Mouse (Mus musculus) lung, postnatal 25 days (tissue): Measurements from ENCODE around the gene Tgfbr3l.
"Not testable (repeated sequence)": the region's sequence is repeated elsewhere in the genome, so short reads cannot be mapped to it uniquely, and the experiment has no call there.

ENCODE experiments used
- DNase-seq: peaks from one replicate; pipeline ENCODE4 v3.0.0; 2022; ENCODE audit warnings: low spot score

Gene Tgfbr3l

DNA sequence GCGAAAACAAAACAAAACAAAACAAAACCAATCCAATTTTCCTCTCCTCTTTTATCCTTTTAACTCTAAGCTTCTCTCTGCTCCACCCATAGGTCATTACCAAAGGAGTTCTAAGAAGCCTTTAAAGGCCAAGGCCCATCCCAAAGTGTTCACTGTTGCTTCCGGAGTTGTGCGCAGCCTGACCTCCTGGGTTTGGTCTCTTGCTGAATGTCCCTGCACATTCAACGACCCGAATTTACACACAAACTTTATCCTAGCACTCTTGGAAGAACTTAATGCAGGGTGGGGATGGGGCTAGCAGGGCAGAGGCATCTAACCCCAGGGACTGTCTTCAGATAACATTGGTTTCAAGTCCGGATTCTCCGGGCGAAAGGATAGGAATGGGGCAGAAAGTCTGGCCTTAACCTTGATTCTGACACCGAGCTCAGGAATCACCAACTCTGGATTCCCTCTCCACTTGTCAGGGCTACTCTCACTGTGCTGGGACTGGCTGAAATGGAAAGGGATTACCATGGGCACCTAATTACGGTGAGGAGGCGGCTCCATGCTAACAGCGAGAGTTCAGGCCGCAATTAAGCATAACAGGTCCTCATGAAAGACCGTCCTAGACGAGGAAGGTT is 10.1 kb upstream of the Tgfbr3l start:
- DNase-seq: no peak

DNA sequence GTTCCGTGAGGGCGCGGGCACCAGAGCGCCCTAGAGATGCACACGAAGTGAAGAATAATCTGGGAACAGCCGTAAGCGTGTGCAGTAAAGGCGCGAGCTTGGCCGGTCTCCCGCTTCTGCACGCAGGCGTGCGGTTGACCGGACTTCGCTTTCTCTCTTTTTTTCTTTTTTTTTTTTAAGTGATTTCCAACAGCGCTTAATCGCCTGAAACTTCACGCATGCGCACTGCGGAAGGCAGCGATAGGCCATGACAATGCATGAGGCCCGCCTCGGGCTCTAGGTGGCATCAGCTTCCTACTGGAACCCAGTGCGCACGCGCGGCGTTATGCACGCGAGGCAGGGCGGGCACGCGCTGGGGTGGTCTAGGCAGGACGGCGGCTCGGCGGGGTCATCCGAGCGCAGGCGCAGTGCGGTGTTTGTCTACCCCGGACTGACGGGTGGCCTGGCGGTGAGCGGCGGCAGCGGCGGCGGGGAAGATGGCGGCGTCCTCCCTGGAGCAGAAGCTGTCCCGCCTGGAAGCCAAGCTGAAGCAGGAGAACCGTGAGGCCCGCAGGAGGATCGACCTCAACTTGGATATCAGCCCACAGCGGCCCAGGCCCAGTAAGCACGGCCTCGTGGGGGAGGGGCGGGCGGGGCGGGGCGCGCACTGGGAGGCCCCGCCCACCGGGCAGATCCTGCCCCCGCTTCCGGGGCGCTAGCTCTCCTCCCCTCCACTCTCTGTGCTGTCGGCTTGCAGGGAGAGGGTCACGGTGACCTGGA is 9.4 kb upstream of the Tgfbr3l start, which contains the start of the genes Map2k7 and Gm49320:
TSS of gene Map2k7 (plus strand) at position 307 of the 759 bp plus-strand sequence.
TSS of gene Gm49320 (plus strand) at position 432 of the 759 bp plus-strand sequence.
- DNase-seq: peak; percentile 100

DNA sequence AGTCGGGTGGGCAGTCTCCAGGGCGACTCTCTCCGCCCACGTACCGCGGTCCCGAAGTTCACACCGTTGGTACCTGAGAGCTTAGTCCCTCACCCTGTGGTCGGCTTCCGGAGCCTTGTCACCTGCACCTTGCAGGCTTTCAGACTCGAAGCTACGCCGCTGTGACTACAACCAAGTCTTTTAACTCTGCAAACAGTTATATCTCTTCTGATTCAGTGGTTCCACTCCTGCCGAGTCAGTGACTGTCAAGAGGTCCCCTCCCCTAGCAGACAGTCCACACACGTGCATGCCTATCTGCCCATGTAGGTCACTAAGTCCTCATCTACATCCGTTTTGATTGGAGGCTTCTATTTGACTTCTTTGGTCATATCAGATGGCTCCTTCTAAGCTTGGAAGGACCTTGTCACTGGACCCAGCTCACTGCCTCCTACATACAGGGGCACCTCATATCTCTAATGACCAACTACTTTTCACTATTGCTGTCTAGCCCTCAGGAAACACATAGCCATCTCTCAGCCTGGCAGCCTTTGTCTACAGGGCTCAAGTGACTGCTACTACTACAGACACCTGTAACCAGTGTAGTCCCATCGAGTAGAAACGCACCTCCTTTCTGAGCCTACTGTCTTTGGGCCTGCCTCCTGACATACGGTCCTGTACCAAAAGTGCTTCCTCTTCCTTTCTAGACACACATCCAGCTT is 8.7 kb upstream of the Tgfbr3l start:
- DNase-seq: no peak

- no peak for DNase-seq
These were observed 3.0 kb upstream of the Tgfbr3l start for GRCm38 (mm10) chr8:4245061-4245460.

DNA sequence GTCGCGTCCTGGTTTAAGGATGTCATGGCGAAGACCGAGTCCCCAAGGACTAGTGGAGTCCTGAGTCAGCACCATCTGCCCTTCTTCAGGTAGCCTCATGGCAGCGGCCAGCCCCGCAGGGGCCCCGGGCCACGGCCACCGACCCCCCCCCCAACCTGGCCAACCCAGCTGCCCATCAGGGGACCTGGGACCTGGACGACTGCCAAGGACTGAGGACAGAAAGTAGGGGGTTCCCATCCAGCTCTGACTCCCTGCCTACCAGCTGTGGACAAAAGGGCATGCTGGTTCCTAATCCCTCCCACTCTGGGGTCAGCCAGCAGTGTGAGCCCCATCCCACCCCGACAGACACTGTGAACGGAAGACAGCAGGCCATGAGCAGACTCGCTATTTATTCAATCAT is 2.3 kb upstream of the Tgfbr3l start:
- no peak for DNase-seq

DNA sequence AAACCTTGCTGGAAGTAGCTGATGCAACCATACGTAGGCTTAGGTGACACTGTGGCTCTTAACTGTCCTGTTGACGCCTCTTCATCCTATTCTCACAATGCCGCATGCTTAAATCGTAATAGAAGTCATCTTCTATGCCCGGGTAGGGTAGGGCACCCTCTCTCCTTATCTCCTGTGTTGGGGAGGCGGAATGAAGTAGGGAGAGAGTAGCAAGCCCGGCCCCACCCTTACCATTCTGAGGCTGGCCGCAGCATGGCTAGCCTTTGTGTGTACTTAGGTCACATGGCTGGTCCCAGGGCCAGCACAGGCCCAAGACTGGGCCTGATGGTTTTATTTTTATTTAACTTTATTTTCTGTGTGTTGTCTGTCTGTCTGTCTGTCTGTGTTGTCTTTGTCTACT is 773 bp upstream of the Tgfbr3l start:
- DNase-seq: no peak

- DNase-seq: no peak
These were observed 1.2 kb downstream of the Tgfbr3l start for GRCm38 (mm10) chr8:4249213-4249612.

- DNase-seq: peak; percentile 80
These were observed 2.4 kb downstream of the Tgfbr3l start for GRCm38 (mm10) chr8:4250306-4250970.

DNA sequence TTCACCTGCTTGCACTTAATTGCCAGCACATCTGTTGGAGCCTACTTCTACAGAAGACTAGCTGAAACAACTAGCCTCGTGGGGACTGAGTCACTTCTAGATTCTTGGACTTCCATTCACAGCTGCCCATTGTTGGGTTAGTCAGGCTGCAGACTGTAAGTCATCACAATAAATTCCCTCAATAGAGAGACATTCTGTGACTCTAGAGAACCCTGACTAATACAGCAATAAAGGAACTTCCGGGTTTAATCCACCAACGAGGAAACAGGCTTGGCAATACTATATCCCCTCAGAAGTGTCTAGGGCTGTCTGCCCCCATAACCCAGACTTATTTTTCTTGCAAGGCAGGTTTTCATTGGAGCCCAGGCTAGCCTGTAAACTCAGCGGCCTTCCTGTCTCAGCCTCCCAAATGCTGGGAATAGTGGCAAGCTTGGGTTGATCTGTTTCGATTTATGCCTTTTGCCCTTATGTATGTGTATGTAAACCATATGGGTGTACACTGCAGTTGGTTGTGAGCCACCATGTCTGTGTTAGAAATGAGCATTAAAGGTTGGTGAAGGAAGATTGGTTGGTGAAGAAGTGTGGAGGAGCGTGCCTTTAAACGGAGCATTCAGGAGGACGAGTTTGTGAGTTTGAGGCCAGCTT is 4.2 kb downstream of the Tgfbr3l start:
- DNase-seq: no peak

DNA sequence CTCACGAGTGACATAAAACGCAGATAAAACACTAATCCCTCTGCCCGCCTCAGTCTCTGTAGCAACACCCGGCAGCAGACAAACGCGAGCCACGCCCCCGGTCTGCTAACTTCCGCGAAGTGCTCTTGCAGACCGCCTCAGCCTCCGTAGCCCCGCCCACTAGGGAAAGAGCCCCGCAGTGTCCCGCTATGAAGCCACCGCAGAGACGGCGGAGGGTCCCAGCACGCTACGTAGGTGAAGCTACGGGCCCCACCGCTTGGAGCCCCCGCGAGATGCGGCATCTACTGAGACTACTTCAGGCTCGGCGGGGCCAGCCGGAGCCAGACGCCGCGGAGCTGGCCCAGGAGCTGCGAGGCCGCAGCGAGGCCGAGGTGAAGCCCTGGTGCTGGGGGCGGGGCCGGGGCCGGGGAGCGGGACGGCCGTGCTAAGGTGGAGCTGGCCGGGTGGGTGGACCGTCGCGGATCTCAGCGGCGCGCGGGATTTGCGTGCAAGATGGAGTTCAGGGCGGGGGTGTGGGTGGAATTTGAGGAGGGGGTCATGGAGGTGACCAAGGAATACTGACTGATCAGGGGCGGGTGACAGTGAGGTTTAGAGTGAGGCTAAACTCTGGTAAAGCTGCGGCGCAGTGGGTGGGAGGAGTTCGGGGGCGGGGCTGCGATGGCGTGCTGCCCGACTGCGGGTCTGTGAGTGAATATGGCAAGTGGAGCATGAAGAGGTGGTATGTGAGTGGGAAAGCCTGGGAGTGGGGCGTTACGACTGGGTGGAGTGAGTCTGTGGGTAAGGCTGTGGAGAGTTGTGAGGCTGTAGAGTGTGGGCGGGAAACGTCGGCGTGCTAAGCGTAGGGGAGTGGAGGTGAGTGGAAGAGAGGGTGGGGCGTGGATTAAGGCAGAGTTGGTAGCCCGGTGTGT is 5.2 kb downstream of the Tgfbr3l start, which contains the start of gene Snapc2:
TSS of gene Snapc2 (plus strand) at position 147 of the 908 bp plus-strand sequence.
- DNase-seq: peak; percentile 96

DNA sequence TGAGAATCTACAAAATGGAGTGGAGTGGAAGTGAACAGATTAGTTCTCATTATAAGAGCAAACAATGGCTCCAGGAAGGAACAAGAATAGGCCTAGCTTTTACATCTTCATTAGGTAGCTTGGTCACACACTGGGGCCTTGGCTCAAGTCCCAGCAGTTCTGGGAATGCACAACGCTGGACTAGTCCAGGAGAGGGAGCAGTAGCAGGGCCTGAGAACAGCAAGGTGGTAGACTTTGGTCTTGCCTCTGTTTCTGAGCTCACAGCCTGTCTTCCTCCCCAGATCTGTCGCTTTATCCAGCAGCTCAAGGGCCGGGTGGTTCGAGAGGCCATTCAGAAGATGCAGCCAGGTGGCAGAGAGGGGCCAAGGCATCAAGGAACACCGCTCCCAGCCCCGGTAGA is 6.0 kb downstream of the Tgfbr3l start:
- no peak for DNase-seq

- not testable (repeated sequence) for DNase-seq
These were observed 7.5 kb downstream of the Tgfbr3l start for GRCm38 (mm10) chr8:4255471-4255870.

DNA sequence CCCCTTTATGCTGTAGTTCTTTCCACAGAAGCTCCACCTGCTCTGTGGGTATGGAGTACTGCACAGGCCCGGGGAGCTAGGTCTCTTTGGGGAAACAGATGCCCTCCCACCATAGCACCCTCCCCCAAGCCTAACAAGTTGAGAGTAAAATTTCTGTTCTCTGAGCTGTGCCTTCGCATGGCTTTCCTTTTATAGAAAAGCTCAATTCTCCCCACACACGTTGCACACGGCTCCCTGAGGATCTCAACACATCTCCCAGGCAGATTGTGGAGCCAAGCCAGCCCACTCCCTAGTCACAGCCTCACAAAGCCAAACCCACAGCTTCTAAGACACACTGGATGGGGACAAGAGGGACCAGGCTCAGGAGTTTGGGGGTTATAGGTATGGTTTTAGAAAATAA is 8.9 kb downstream of the Tgfbr3l start:
- DNase-seq: no peak

- no peak for DNase-seq
These were observed 9.3 kb downstream of the Tgfbr3l start for GRCm38 (mm10) chr8:4257350-4257749.

DNA sequence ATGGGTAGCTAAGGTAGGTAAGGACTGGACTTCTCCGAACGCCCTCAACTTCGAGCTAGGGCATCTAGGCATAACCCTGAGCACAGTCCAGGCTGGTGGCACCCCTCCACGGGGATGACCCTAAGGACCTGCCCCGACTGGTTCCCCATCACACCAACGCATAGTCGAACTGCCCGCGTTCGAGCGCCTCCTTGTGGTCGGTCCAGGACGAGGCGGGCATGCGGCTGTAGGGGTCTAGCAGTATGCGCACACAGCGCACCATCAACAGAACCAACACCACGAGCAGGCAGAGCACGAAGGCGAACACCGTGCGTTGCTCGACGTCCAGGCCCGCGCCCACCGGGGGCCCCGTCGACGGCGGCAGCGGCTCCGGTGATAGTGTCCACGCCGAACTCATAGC is 10.2 kb downstream of the Tgfbr3l start:
- peak; percentile 69 for DNase-seq

DNA sequence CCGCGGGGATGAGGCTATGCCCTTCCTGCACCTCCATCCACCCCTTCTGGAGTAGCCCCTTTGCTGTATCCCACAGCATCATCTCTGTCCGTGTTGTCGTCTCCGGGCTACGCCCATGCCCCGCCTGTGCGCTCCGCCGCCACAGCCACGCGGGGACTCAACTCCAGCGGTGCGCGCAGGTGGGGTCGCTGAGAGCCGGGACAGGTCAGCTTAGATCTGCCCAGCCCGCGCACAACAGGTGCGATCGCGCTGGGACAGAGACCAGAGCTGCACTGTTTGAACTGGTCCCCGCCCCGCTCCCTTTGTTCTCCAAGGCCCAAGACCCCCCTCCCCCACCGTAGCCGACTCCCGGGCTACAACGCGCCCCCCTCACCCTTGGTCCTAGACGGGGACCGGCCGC is 10.7 kb downstream of the Tgfbr3l start:
- DNase-seq: no peak

- DNase-seq: peak; percentile 96
These were observed 11.3 kb downstream of the Tgfbr3l start, which contains the start of gene Ctxn1 for GRCm38 (mm10) chr8:4259125-4259804. Ctxn1 (minus strand) TSS chr8:4259274.

GRCm38 (mm10) chr8:4259805-4260170 is 11.8 kb downstream of the Tgfbr3l start:
- DNase-seq: no peak

DNA sequence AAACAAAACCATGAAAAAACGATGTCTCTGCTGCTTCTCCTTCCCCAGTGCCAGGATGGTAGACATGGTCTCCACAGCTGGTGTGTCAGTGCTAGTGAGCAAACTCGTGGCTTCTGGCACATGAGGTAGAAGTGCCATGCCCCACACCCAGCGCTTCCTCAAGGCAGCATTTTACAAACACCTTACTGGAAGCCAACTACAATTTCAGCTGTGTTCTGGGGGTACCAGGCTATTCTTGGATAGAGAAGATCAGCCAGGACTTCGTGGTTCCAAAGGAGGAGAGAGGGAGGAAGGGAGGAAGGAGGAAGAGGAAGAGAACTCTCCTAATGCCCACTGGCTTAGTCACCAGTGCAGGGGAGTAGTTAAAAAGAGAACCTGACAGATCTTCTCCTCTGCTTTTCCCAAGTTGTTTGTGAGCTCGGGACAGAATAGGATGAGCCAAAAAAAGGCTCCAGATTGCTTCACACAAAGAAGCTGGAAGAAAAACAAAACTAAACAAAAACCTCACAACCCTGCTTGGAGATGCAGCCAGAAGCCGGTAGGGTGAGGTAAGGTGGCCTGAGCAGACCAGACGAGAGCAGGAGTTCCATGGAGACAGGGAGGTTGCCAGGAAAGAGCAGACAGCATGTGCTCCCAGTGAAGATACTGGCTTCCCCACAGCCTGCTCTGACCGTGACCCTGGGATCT is 15.2 kb downstream of the Tgfbr3l start:
- DNase-seq: no peak
